Mouse (Mus musculus) left cerebral cortex, adult 11 months (tissue): Measurements from ENCODE around the gene Gramd1b.

Experiments
- DNase-seq: peaks from one replicate; pipeline ENCODE4 v3.0.0; 2022; ENCODE audit warnings: low spot score

The Gramd1b gene

GRCm38 (mm10) chr9:40268040-40268747 is 263.0 kb downstream of the Gramd1b start:
- DNase-seq: no peak

GRCm38 (mm10) chr9:40263874-40264273 is 267.3 kb downstream of the Gramd1b start:
- no peak for DNase-seq

GRCm38 (mm10) chr9:40252459-40252858 is 278.7 kb downstream of the Gramd1b start:
- no peak for DNase-seq

- no peak for DNase-seq
Observed at GRCm38 (mm10) chr9:40249106-40249505, 282.1 kb downstream of the Gramd1b start.

- no peak for DNase-seq
Observed at GRCm38 (mm10) chr9:40246702-40247101, 284.5 kb downstream of the Gramd1b start.

- no peak for DNase-seq
Observed at GRCm38 (mm10) chr9:40245974-40246665, 285.1 kb downstream of the Gramd1b start.

- no peak for DNase-seq
Observed at GRCm38 (mm10) chr9:40245466-40245865, 285.7 kb downstream of the Gramd1b start.
